Mouse (Mus musculus) liver, postnatal 0 days (tissue): Measurements from ENCODE around the gene Kctd12b.
A peak's percentile ranks its signal among the peaks of the same experiment; 100 is the strongest.

Experiments used
- CTCF ChIP-seq: sonication (generic); IDR thresholded peaks from 2 replicates; pipeline ENCODE4 v1.5.1; 2016; ENCODE audit warnings: antibody characterized with exemption, low read depth
- EP300 ChIP-seq: IDR thresholded peaks from 2 replicates; pipeline ENCODE4 v1.6.1; 2016; ENCODE audit warnings: antibody characterized with exemption, low read depth, mild to moderate bottlenecking

GRCm38 (mm10) chrX:153719602-153720001 is 23.4 kb upstream of the Kctd12b start:
- peak; percentile 62 for TF ChIP-seq CTCF
- TF ChIP-seq EP300, result no peak
